Mouse (Mus musculus) hindbrain, embryonic 16.5 days (tissue): Measurements from ENCODE around the gene Kif2c. TPM values are rescaled to one million over a fixed set of nuclear protein-coding genes. Genes with fewer than 3 reads are reported as not detected.

ENCODE experiments used
- ATAC-seq: fragments of 200-750 bp; cut with Nextera tagmentation; 2 replicates; pipeline ENCODE4 v1.8.0; 2017; ENCODE audit warnings: moderate TSS enrichment, moderate library complexity
- H3K27ac ChIP-seq: fragments of 300-500 bp; sonication (generic); 2 replicates; pipeline ENCODE4 v1.5.1; 2014; ENCODE audit warnings: low read depth, mild to moderate bottlenecking, control low read depth, low read length, moderate library complexity
- H3K27me3 ChIP-seq: fragments of 300-500 bp; sonication (generic); replicated peaks from 2 replicates; pipeline ENCODE4 v1.6.1; 2014; ENCODE audit warnings: low read length; ENCODE audit not compliant: control insufficient read depth, insufficient read depth
- H3K36me3 ChIP-seq: fragments of 300-500 bp; sonication (generic); 2 replicates; pipeline ENCODE4 v1.6.1; 2014; ENCODE audit warnings: mild to moderate bottlenecking, low read length, moderate library complexity, mixed read lengths; ENCODE audit not compliant: control insufficient read depth, insufficient read depth
- H3K4me1 ChIP-seq: fragments of 300-500 bp; sonication (generic); 2 replicates; pipeline ENCODE4 v1.6.1; 2014; ENCODE audit warnings: low read depth, low read length; ENCODE audit not compliant: control insufficient read depth, insufficient read depth
- H3K4me2 ChIP-seq: fragments of 300-500 bp; sonication (generic); 2 replicates; pipeline ENCODE4 v1.6.1; 2014; ENCODE audit warnings: mild to moderate bottlenecking, low read length, control low read depth, moderate library complexity
- H3K4me3 ChIP-seq: fragments of 300-500 bp; sonication (generic); 2 replicates; pipeline ENCODE4 v1.5.1; 2014; ENCODE audit warnings: mild to moderate bottlenecking, low read length, control low read depth, moderate library complexity
- H3K9ac ChIP-seq: fragments of 300-500 bp; sonication (generic); 2 replicates; pipeline ENCODE4 v1.6.1; 2014; ENCODE audit warnings: low read depth, mild to moderate bottlenecking, control low read depth, low read length, moderate library complexity
- H3K9me3 ChIP-seq: fragments of 300-500 bp; sonication (generic); 2 replicates; pipeline ENCODE4 v1.6.1; 2014; ENCODE audit warnings: mild to moderate bottlenecking, low read length, moderate library complexity; ENCODE audit not compliant: control insufficient read depth
- WGBS: fragments of 180-500 bp; shearing (Covaris S2); extraction: QIAGEN DNeasy Blood & Tissue Kit; methylation state at CpG from one replicate; pipeline ENCODE4 v1.1.7; 2014; 5-methylcytosine and 5-hydroxymethylcytosine counted together
- microRNA-seq: library from miRNA; unstranded; fragments of <30 nt; microRNA quantifications from one replicate; pipeline ENCODE4, GENCODE M21; 2017
- polyA plus RNA-seq: library from polyadenylated mRNA; unstranded; fragments of >200 nt; fragmentation: Nextera tagmentation; extraction: Ambion mirVana; gene quantifications from 2 replicates; pipeline ENCODE4 v1.2.1, GENCODE M21; 2015

Gene Kif2c
- polyA plus RNA-seq, 1 experiment from 2014 or later = 10.1 TPM

GRCm38 (mm10) chr4:117117931-117118330, 64.5 kb downstream of the Kif2c start:
- H3K4me2 ChIP-seq = no peak overlapping the region
- no peaks in the 10 kb centered on the region for H3K9me3 ChIP-seq
- no peaks in the 10 kb centered on the region for H3K27me3 ChIP-seq
- no peak overlapping the region for H3K27ac ChIP-seq
- H3K9ac ChIP-seq = no peak overlapping the region
- no peak for ATAC-seq
- no peak overlapping the region for H3K4me3 ChIP-seq
- peaks cover 12% of the 10 kb centered on the region for H3K4me1 ChIP-seq
- peaks cover 11% of the 10 kb centered on the region; the same call in 1 of the 2 replicates for H3K36me3 ChIP-seq
- WGBS = 90% methylated on average over 7 of the region's 7 CpGs

- H3K27me3 ChIP-seq = no peaks in the 10 kb centered on the region
- H3K9ac ChIP-seq = no peak overlapping the region
- 93% methylated on average over 5 of the region's 5 CpGs for WGBS
- H3K9me3 ChIP-seq = no peaks in the 10 kb centered on the region
- H3K27ac ChIP-seq = no peak overlapping the region
- no peak for ATAC-seq
- no peak overlapping the region for H3K4me3 ChIP-seq
- H3K4me2 ChIP-seq = no peak overlapping the region
- peaks cover 5% of the 10 kb centered on the region for H3K4me1 ChIP-seq
- peaks cover 14% of the 10 kb centered on the region for H3K36me3 ChIP-seq
Observed at GRCm38 (mm10) chr4:117115592-117115991, 66.8 kb downstream of the Kif2c start.

GRCm38 (mm10) chr4:117113237-117113636, 69.2 kb downstream of the Kif2c start:
- H3K27ac ChIP-seq = no peak overlapping the region
- no peak overlapping the region for H3K9ac ChIP-seq
- peaks cover 26% of the 10 kb centered on the region for H3K36me3 ChIP-seq
- 95% methylated on average over 1 of the region's 1 CpGs for WGBS
- no peak overlapping the region for H3K4me3 ChIP-seq
- H3K27me3 ChIP-seq = no peaks in the 10 kb centered on the region
- H3K4me1 ChIP-seq = no peaks in the 10 kb centered on the region
- H3K4me2 ChIP-seq = no peak overlapping the region
- H3K9me3 ChIP-seq = no peaks in the 10 kb centered on the region
- no peak for ATAC-seq

- no peaks in the 10 kb centered on the region for H3K9me3 ChIP-seq
- no peak overlapping the region for H3K4me2 ChIP-seq
- 97% methylated on average over 11 of the region's 11 CpGs for WGBS
- ATAC-seq = no peak
- no peak overlapping the region for H3K27ac ChIP-seq
- no peak overlapping the region for H3K9ac ChIP-seq
- peaks cover 31% of the 10 kb centered on the region for H3K36me3 ChIP-seq
- H3K4me1 ChIP-seq = no peaks in the 10 kb centered on the region
- H3K4me3 ChIP-seq = no peak overlapping the region
- no peaks in the 10 kb centered on the region for H3K27me3 ChIP-seq
Observed at GRCm38 (mm10) chr4:117110985-117111384, 71.5 kb downstream of the Kif2c start.

- no peak overlapping the region for H3K9ac ChIP-seq
- no peak overlapping the region for H3K4me3 ChIP-seq
- H3K27ac ChIP-seq = no peak overlapping the region
- peaks cover 3% of the 10 kb centered on the region; the same call in 1 of the 2 replicates for H3K4me1 ChIP-seq
- WGBS = 90% methylated on average over 13 of the region's 13 CpGs
- H3K9me3 ChIP-seq = no peaks in the 10 kb centered on the region
- no peak for ATAC-seq
- H3K27me3 ChIP-seq = no peaks in the 10 kb centered on the region
- H3K4me2 ChIP-seq = no peak overlapping the region
- H3K36me3 ChIP-seq = peaks cover 31% of the 10 kb centered on the region
Observed at GRCm38 (mm10) chr4:117110249-117110648, 72.2 kb downstream of the Kif2c start.

Small RNA genes lying within 50 kb of the gene (microRNA-seq; reads per million reads assigned to microRNA genes)
- gene Gm22398 = not detected

Other genes starting within 250 kb of the Kif2c start
- 59.8 and 60.2 TPM in 2 replicates for gene Urod, start 188.2 kb downstream of the Kif2c start, polyA plus RNA-seq
- gene Hectd3, start 187.3 kb downstream of the Kif2c start, polyA plus RNA-seq = 22.0 and 23.9 TPM in 2 replicates
- gene Eif2b3, start 163.2 kb downstream of the Kif2c start, polyA plus RNA-seq = 44.9 and 47.5 TPM in 2 replicates
- 7.8 and 9.6 TPM in 2 replicates for gene Ptch2, start 86.6 kb downstream of the Kif2c start, polyA plus RNA-seq
- gene Btbd19, start 56.9 kb downstream of the Kif2c start, polyA plus RNA-seq = 3.9 and 4.9 TPM in 2 replicates
- 1.5 and 1.8 TPM in 2 replicates for gene Tctex1d4, start 55.8 kb downstream of the Kif2c start, polyA plus RNA-seq
- 24.0 and 24.8 TPM in 2 replicates for gene Plk3, start 48.7 kb downstream of the Kif2c start, polyA plus RNA-seq
- gene Rps8, start 26.4 kb downstream of the Kif2c start, polyA plus RNA-seq = 320 and 403 TPM in 2 replicates
- 10.3 and 11.4 TPM in 2 replicates for gene Tmem53, start 69.3 kb upstream of the Kif2c start, polyA plus RNA-seq
- 2.3 and 2.9 TPM in 2 replicates for gene Armh1, start 69.5 kb upstream of the Kif2c start, polyA plus RNA-seq